Mouse (Mus musculus): ENCODE results near the gene Rhou.

Gene Rhou

GRCm38 (mm10) chr8:123697329-123697728 lies 43.6 kb downstream of the Rhou start:
- no peak for DNase-seq (ENCODE audit: low spot score)

- DNase-seq (ENCODE audit: low spot score), result no peak
Observed at GRCm38 (mm10) chr8:123700399-123701070, 46.8 kb downstream of the Rhou start.

- no peak for DNase-seq (ENCODE audit: low spot score)
Observed at GRCm38 (mm10) chr8:123701952-123702587, 48.3 kb downstream of the Rhou start.

- no peak for DNase-seq (ENCODE audit: low spot score)
Observed at GRCm38 (mm10) chr8:123705376-123705775, 51.6 kb downstream of the Rhou start.

GRCm38 (mm10) chr8:123707137-123707536 lies 53.4 kb downstream of the Rhou start:
- no peak for DNase-seq (ENCODE audit: low spot score)

- no peak for DNase-seq (ENCODE audit: low spot score)
Observed at GRCm38 (mm10) chr8:123708729-123709128, 55.0 kb downstream of the Rhou start.

- DNase-seq (ENCODE audit: low spot score), result no peak
Observed at GRCm38 (mm10) chr8:123710335-123710734, 56.6 kb downstream of the Rhou start.

All from T-cell, adult 2 months (primary cell).